Mouse (Mus musculus) thymus, adult 2 months (tissue): Measurements from ENCODE around the gene Clrn2.

Experiments
- CTCF ChIP-seq: fragments of 200-500 bp; IDR thresholded peaks from 2 replicates; pipeline ENCODE4 v1.5.1; 2012; ENCODE audit warnings: mild to moderate bottlenecking, control low read depth, low read length, moderate library complexity, borderline replicate concordance; ENCODE audit not compliant: control insufficient read depth, poor library complexity, insufficient read depth; ENCODE audit errors: extremely low read depth
- POLR2A ChIP-seq: fragments of 200-500 bp; IDR thresholded peaks from 2 replicates; pipeline ENCODE4 v1.6.1; 2012; ENCODE audit warnings: mild to moderate bottlenecking, low read length, control low read depth, moderate library complexity; ENCODE audit not compliant: control insufficient read depth, poor library complexity, insufficient read depth; ENCODE audit errors: extremely low read depth

- TF ChIP-seq CTCF = no peak
- TF ChIP-seq POLR2A = no peak
Observed at GRCm38 (mm10) chr5:45476288-45476687, 22.7 kb downstream of the Clrn2 start.
